Mouse (Mus musculus) midbrain, embryonic 10.5 days (tissue): ENCODE results near the gene Alg1. TPM values are rescaled to one million over a fixed set of nuclear protein-coding genes. Genes with fewer than 3 reads are reported as not detected.
"Not testable (repeated sequence)": the region's sequence is repeated elsewhere in the genome, so short reads cannot be mapped to it uniquely, and the experiment has no call there.

Experiments
- DNase-seq: peaks from one replicate; pipeline ENCODE4 v3.0.0-alpha.2; 2017; ENCODE audit warnings: low spot score
- H3K27ac ChIP-seq: fragments of 300-500 bp; sonication (generic); replicated peaks from 2 replicates; pipeline ENCODE4 v1.5.1; 2016; ENCODE audit warnings: mild to moderate bottlenecking
- H3K27me3 ChIP-seq: fragments of 300-500 bp; sonication (generic); 2 replicates; pipeline ENCODE4 v1.6.1; 2016; ENCODE audit warnings: low read depth, mild to moderate bottlenecking; ENCODE audit not compliant: poor library complexity, severe bottlenecking
- H3K36me3 ChIP-seq: fragments of 300-500 bp; sonication (generic); 2 replicates; pipeline ENCODE4 v1.6.1; 2016; ENCODE audit warnings: mild to moderate bottlenecking, moderate library complexity
- H3K4me1 ChIP-seq: fragments of 300-500 bp; sonication (generic); 2 replicates; pipeline ENCODE4 v1.6.1; 2016
- H3K4me3 ChIP-seq: fragments of 300-500 bp; sonication (generic); 2 replicates; pipeline ENCODE4 v1.5.1; 2016; ENCODE audit warnings: mild to moderate bottlenecking, moderate library complexity
- H3K9me3 ChIP-seq: fragments of 300-500 bp; sonication (generic); replicated peaks from 2 replicates; pipeline ENCODE4 v1.6.1; 2016; ENCODE audit warnings: mild to moderate bottlenecking
- WGBS: fragments of 180-500 bp; shearing (Covaris S2); methylation state at CpG from one replicate; pipeline ENCODE4 v1.1.7; 2016; 5-methylcytosine and 5-hydroxymethylcytosine counted together
- polyA plus RNA-seq: library from polyadenylated mRNA; unstranded; fragments of >200 nt; fragmentation: Nextera tagmentation; extraction: Ambion mirVana; gene quantifications from 2 replicates; pipeline ENCODE4 v1.2.1, GENCODE M21; 2016

Alg1 gene
- polyA plus RNA-seq, 1 experiment from 2014 or later: 25.0 TPM

GRCm38 (mm10) chr16:5212150-5212549, 21.3 kb upstream of the Alg1 start:
- Histone ChIP-seq H3K4me3 (no peak overlapping the region), H3K27ac (no peak overlapping the region), H3K36me3 (no peaks in the 10 kb centered on the region), H3K9me3 (no peaks in the 10 kb centered on the region), H3K4me1 (no peaks in the 10 kb centered on the region), H3K27me3 (no peaks in the 10 kb centered on the region)
- DNase-seq: no peak
- WGBS: 88% methylated on average over 3 of the region's 3 CpGs

- no peak for DNase-seq
- Histone ChIP-seq H3K27me3 (no peaks in the 10 kb centered on the region), H3K4me1 (no peaks in the 10 kb centered on the region), H3K36me3 (no peaks in the 10 kb centered on the region), H3K9me3 (no peaks in the 10 kb centered on the region), H3K27ac (no peak overlapping the region), H3K4me3 (no peak overlapping the region)
- WGBS: 93% methylated on average over 2 of the region's 2 CpGs
These were observed 19.3 kb upstream of the Alg1 start for GRCm38 (mm10) chr16:5214126-5214525.

- Histone ChIP-seq H3K36me3 (no peaks in the 10 kb centered on the region), H3K4me1 (no peaks in the 10 kb centered on the region), H3K9me3 (no peaks in the 10 kb centered on the region), H3K4me3 (no peak overlapping the region), H3K27me3 (no peaks in the 10 kb centered on the region), H3K27ac (no peak overlapping the region)
- 78% methylated on average over 6 of the region's 6 CpGs for WGBS
- no peak for DNase-seq
These were observed 16.7 kb upstream of the Alg1 start for GRCm38 (mm10) chr16:5216686-5217085.

- no peaks in the 10 kb centered on the region for H3K4me1 ChIP-seq
- H3K27ac ChIP-seq: no peak overlapping the region
- DNase-seq: no peak
- H3K27me3 ChIP-seq: no peaks in the 10 kb centered on the region
- no peaks in the 10 kb centered on the region for H3K9me3 ChIP-seq
- H3K36me3 ChIP-seq: no peaks in the 10 kb centered on the region
- no peak overlapping the region for H3K4me3 ChIP-seq
- 57% methylated on average over 5 of the region's 5 CpGs for WGBS
These were observed 15.9 kb upstream of the Alg1 start for GRCm38 (mm10) chr16:5217341-5218133.

GRCm38 (mm10) chr16:5221403-5221802, 12.0 kb upstream of the Alg1 start:
- H3K27me3 ChIP-seq: no peaks in the 10 kb centered on the region
- no peaks in the 10 kb centered on the region for H3K4me1 ChIP-seq
- 78% methylated on average over 4 of the region's 4 CpGs for WGBS
- no peak for DNase-seq
- no peaks in the 10 kb centered on the region for H3K36me3 ChIP-seq
- H3K4me3 ChIP-seq: no peak overlapping the region
- no peaks in the 10 kb centered on the region for H3K9me3 ChIP-seq
- no peak overlapping the region for H3K27ac ChIP-seq

- WGBS: 74% methylated on average over 6 of the region's 6 CpGs
These were observed 11.3 kb upstream of the Alg1 start, which contains the start of gene AU021092 for GRCm38 (mm10) chr16:5222140-5222539. Gene AU021092 (minus strand): TSS chr16:5222299.

GRCm38 (mm10) chr16:5226534-5226933, 6.9 kb upstream of the Alg1 start:
- H3K27ac ChIP-seq, H3K9me3 ChIP-seq, H3K27me3 ChIP-seq, H3K4me1 ChIP-seq, DNase-seq, H3K4me3 ChIP-seq, H3K36me3 ChIP-seq: not testable (repeated sequence)
- WGBS: 33% methylated on average over 1 of the region's 1 CpGs

More at GRCm38 (mm10) chr16:5222140-5222539, 11.3 kb upstream of the Alg1 start, which contains the start of gene AU021092:
- no peaks in the 10 kb centered on the region for H3K9me3 ChIP-seq
- no peaks in the 10 kb centered on the region for H3K27me3 ChIP-seq
- no peak within 1 kb of the TSS for H3K4me3 ChIP-seq
- no peaks in the 10 kb centered on the region for H3K36me3 ChIP-seq
- no peak for DNase-seq
- no peak within 1 kb of the TSS for H3K27ac ChIP-seq
- H3K4me1 ChIP-seq: no peaks in the 10 kb centered on the region

- H3K4me1 ChIP-seq, H3K36me3 ChIP-seq, DNase-seq, H3K4me3 ChIP-seq, H3K27ac ChIP-seq, H3K9me3 ChIP-seq, H3K27me3 ChIP-seq: not testable (repeated sequence)
- WGBS: 84% methylated on average over 19 of the region's 19 CpGs
These were observed 5.9 kb upstream of the Alg1 start for GRCm38 (mm10) chr16:5227501-5227900.

GRCm38 (mm10) chr16:5228103-5228502, 5.3 kb upstream of the Alg1 start:
- not testable (repeated sequence) for H3K36me3 ChIP-seq, H3K4me3 ChIP-seq, H3K27ac ChIP-seq, H3K9me3 ChIP-seq, H3K4me1 ChIP-seq, H3K27me3 ChIP-seq, DNase-seq
- 85% methylated on average over 3 of the region's 3 CpGs for WGBS

GRCm38 (mm10) chr16:5232982-5233381, 439 bp upstream of the Alg1 start:
- H3K4me1 ChIP-seq: peaks cover 9% of the 10 kb centered on the region
- DNase-seq: no peak
- H3K27me3 ChIP-seq: no peaks in the 10 kb centered on the region
- 71% methylated on average over 4 of the region's 4 CpGs for WGBS
- peak overlapping the region; percentile 75 for H3K27ac ChIP-seq
- no peaks in the 10 kb centered on the region for H3K9me3 ChIP-seq
- H3K36me3 ChIP-seq: 0 out of 2 replicates have a peak, but pooled peaks cover 7% of the 10 kb centered on the region
- peak overlapping the region; percentile 85 for H3K4me3 ChIP-seq

GRCm38 (mm10) chr16:5242355-5242754, 8.9 kb downstream of the Alg1 start:
- no peak overlapping the region for H3K4me3 ChIP-seq
- no peaks in the 10 kb centered on the region for H3K4me1 ChIP-seq
- no peak for DNase-seq
- H3K9me3 ChIP-seq: no peaks in the 10 kb centered on the region
- H3K27ac ChIP-seq: no peak overlapping the region
- H3K36me3 ChIP-seq: peaks cover 79% of the 10 kb centered on the region
- no peaks in the 10 kb centered on the region for H3K27me3 ChIP-seq
- WGBS: 89% methylated on average over 4 of the region's 4 CpGs

- no peak overlapping the region for H3K27ac ChIP-seq
- peaks cover 84% of the 10 kb centered on the region for H3K36me3 ChIP-seq
- H3K9me3 ChIP-seq: no peaks in the 10 kb centered on the region
- no peaks in the 10 kb centered on the region for H3K27me3 ChIP-seq
- no peak overlapping the region for H3K4me3 ChIP-seq
- DNase-seq: no peak
- no peaks in the 10 kb centered on the region for H3K4me1 ChIP-seq
- 92% methylated on average over 6 of the region's 6 CpGs for WGBS
These were observed 9.5 kb downstream of the Alg1 start for GRCm38 (mm10) chr16:5242882-5243281.

GRCm38 (mm10) chr16:5244411-5244810, 11.0 kb downstream of the Alg1 start:
- peaks cover 90% of the 10 kb centered on the region for H3K36me3 ChIP-seq
- DNase-seq: peak; percentile 59

More at GRCm38 (mm10) chr16:5244411-5244810, 11.0 kb downstream of the Alg1 start:
- H3K9me3 ChIP-seq: no peaks in the 10 kb centered on the region
- WGBS: 39% methylated on average over 7 of the region's 7 CpGs
- H3K27ac ChIP-seq: no peak overlapping the region
- H3K4me1 ChIP-seq: no peaks in the 10 kb centered on the region
- H3K27me3 ChIP-seq: no peaks in the 10 kb centered on the region
- H3K4me3 ChIP-seq: no peak overlapping the region
